Mouse (Mus musculus) lung, postnatal 0 days (tissue): ENCODE results near the gene Otud1. TPM values are rescaled to one million over a fixed set of nuclear protein-coding genes. Genes with fewer than 3 reads are reported as not detected.

Experiments
- ATAC-seq: fragments of 200-750 bp; cut with Nextera tagmentation; 2 replicates; pipeline ENCODE4 v1.8.0; 2017; ENCODE audit warnings: moderate library complexity
- DNase-seq: peaks from one replicate; pipeline ENCODE4 v3.0.0-alpha.2; 2016; ENCODE audit warnings: low spot score
- H3K27ac ChIP-seq: fragments of 300-500 bp; sonication (generic); 2 replicates; pipeline ENCODE4 v1.5.1; 2014; ENCODE audit warnings: antibody characterized with exemption, mild to moderate bottlenecking, low read length, mixed read lengths
- H3K27me3 ChIP-seq: fragments of 300-500 bp; sonication (generic); replicated peaks from 2 replicates; pipeline ENCODE4 v1.6.1; 2014; ENCODE audit warnings: low read length, mixed read lengths; ENCODE audit not compliant: insufficient read depth
- H3K36me3 ChIP-seq: fragments of 300-500 bp; sonication (generic); 2 replicates; pipeline ENCODE4 v1.6.1; 2014; ENCODE audit warnings: low read length, mixed read lengths; ENCODE audit not compliant: insufficient read depth
- H3K4me1 ChIP-seq: fragments of 300-500 bp; sonication (generic); 2 replicates; pipeline ENCODE4 v1.6.1; 2014; ENCODE audit warnings: antibody characterized with exemption, low read depth, low read length, mixed read lengths; ENCODE audit not compliant: insufficient read depth
- H3K4me2 ChIP-seq: fragments of 300-500 bp; sonication (generic); replicated peaks from 2 replicates; pipeline ENCODE4 v1.6.1; 2014; ENCODE audit warnings: low read depth, mild to moderate bottlenecking, low read length, moderate library complexity, mixed read lengths
- H3K4me3 ChIP-seq: fragments of 300-500 bp; sonication (generic); 2 replicates; pipeline ENCODE4 v1.5.1; 2014; ENCODE audit warnings: low read depth, low read length
- H3K9ac ChIP-seq: fragments of 300-500 bp; sonication (generic); replicated peaks from 2 replicates; pipeline ENCODE4 v1.6.1; 2014; ENCODE audit warnings: low read depth, mild to moderate bottlenecking
- H3K9me3 ChIP-seq: fragments of 300-500 bp; sonication (generic); 2 replicates; pipeline ENCODE4 v1.6.1; 2016; ENCODE audit warnings: low read length, mixed read lengths
- CTCF ChIP-seq: IDR thresholded peaks from 2 replicates; pipeline ENCODE4 v1.5.1; 2016; ENCODE audit warnings: antibody characterized with exemption, mild to moderate bottlenecking
- EP300 ChIP-seq: IDR thresholded peaks from 2 replicates; pipeline ENCODE4 v1.6.1; 2016; ENCODE audit warnings: antibody characterized with exemption, mild to moderate bottlenecking, control low read depth
- WGBS: fragments of 180-500 bp; shearing (Covaris S2); extraction: QIAGEN DNeasy Blood & Tissue Kit; methylation state at CpG from one replicate; pipeline ENCODE4 v1.1.7; 2014; 5-methylcytosine and 5-hydroxymethylcytosine counted together
- polyA plus RNA-seq: library from polyadenylated mRNA; unstranded; fragments of >200 nt; fragmentation: Nextera tagmentation; extraction: Ambion mirVana; gene quantifications from 2 replicates; pipeline ENCODE4 v1.2.1, GENCODE M21; 2015

Otud1 gene
- 7.8 and 9.2 TPM in 2 replicates for polyA plus RNA-seq

GRCm38 (mm10) chr2:19657158-19657874, at the start of gene Otud1:
Gene Otud1 (plus strand): TSS chr2:19657752.
- DNase-seq (peak; percentile 98), ATAC-seq (peak; percentile 96)
- TF ChIP-seq EP300 (no peak), CTCF (peak; percentile 58)
- no peaks in the 10 kb centered on the region for H3K27me3 ChIP-seq
- no peaks in the 10 kb centered on the region for H3K36me3 ChIP-seq
- no peaks in the 10 kb centered on the region for H3K9me3 ChIP-seq
- WGBS, result under 1% methylated on average over 42 of the region's 62 CpGs
- H3K4me2 ChIP-seq, result peak within 1 kb of the TSS; percentile 85
- peak within 1 kb of the TSS; percentile 98 for H3K27ac ChIP-seq
- peaks cover 3% of the 10 kb centered on the region; the same call in 1 of the 2 replicates for H3K4me1 ChIP-seq
- H3K9ac ChIP-seq, result peak within 1 kb of the TSS; percentile 91
- H3K4me3 ChIP-seq, result peak within 1 kb of the TSS; percentile 87

GRCm38 (mm10) chr2:19607852-19608251, 49.7 kb upstream of the Otud1 start:
- no peaks in the 10 kb centered on the region for H3K36me3 ChIP-seq

GRCm38 (mm10) chr2:19608410-19609073, 49.0 kb upstream of the Otud1 start:
- H3K27ac ChIP-seq, result no peak overlapping the region
- H3K9me3 ChIP-seq, result no peaks in the 10 kb centered on the region
- no peak overlapping the region for H3K4me3 ChIP-seq
- ATAC-seq (no peak), DNase-seq (no peak)
- no peak overlapping the region for H3K9ac ChIP-seq
- TF ChIP-seq EP300 (no peak), CTCF (no peak)
- no peaks in the 10 kb centered on the region for H3K36me3 ChIP-seq
- H3K27me3 ChIP-seq, result no peaks in the 10 kb centered on the region
- H3K4me2 ChIP-seq, result no peak overlapping the region
- H3K4me1 ChIP-seq, result no peaks in the 10 kb centered on the region
- 56% methylated on average over 3 of the region's 3 CpGs for WGBS

More at GRCm38 (mm10) chr2:19607852-19608251, 49.7 kb upstream of the Otud1 start:
- DNase-seq (no peak), ATAC-seq (no peak)
- Histone ChIP-seq H3K9me3 (no peaks in the 10 kb centered on the region), H3K4me2 (no peak overlapping the region), H3K4me3 (no peak overlapping the region), H3K27ac (no peak overlapping the region), H3K9ac (no peak overlapping the region), H3K27me3 (no peaks in the 10 kb centered on the region), H3K4me1 (no peaks in the 10 kb centered on the region)
- 53% methylated on average over 1 of the region's 1 CpGs for WGBS
- TF ChIP-seq CTCF (no peak), EP300 (no peak)

- no peak overlapping the region for H3K4me2 ChIP-seq
- 88% methylated on average over 1 of the region's 1 CpGs for WGBS
- H3K4me3 ChIP-seq, result no peak overlapping the region
- no peaks in the 10 kb centered on the region for H3K9me3 ChIP-seq
- TF ChIP-seq CTCF (no peak), EP300 (no peak)
- H3K36me3 ChIP-seq, result no peaks in the 10 kb centered on the region
- DNase-seq, result no peak
- no peak overlapping the region for H3K9ac ChIP-seq
- H3K4me1 ChIP-seq, result no peaks in the 10 kb centered on the region
- no peaks in the 10 kb centered on the region for H3K27me3 ChIP-seq
- ATAC-seq, result no peak
- H3K27ac ChIP-seq, result no peak overlapping the region
These were observed 35.5 kb upstream of the Otud1 start for GRCm38 (mm10) chr2:19622041-19622440.

GRCm38 (mm10) chr2:19627044-19627443, 30.5 kb upstream of the Otud1 start:
- DNase-seq, result peak; percentile 20
- no peak for ATAC-seq
- WGBS, result 63% methylated on average over 6 of the region's 6 CpGs

GRCm38 (mm10) chr2:19627920-19628608, 29.5 kb upstream of the Otud1 start:
- Histone ChIP-seq H3K4me1 (no peaks in the 10 kb centered on the region), H3K27me3 (no peaks in the 10 kb centered on the region), H3K9me3 (no peaks in the 10 kb centered on the region), H3K4me3 (no peak overlapping the region), H3K27ac (no peak overlapping the region), H3K4me2 (no peak overlapping the region), H3K9ac (no peak overlapping the region), H3K36me3 (no peaks in the 10 kb centered on the region)
- peak; percentile 14 for DNase-seq
- 76% methylated on average over 4 of the region's 4 CpGs for WGBS
- TF ChIP-seq EP300 (no peak), CTCF (no peak)
- ATAC-seq, result no peak

More at GRCm38 (mm10) chr2:19627044-19627443, 30.5 kb upstream of the Otud1 start:
- H3K9ac ChIP-seq, result no peak overlapping the region
- TF ChIP-seq CTCF (no peak), EP300 (no peak)
- H3K27ac ChIP-seq, result no peak overlapping the region
- H3K27me3 ChIP-seq, result no peaks in the 10 kb centered on the region
- H3K9me3 ChIP-seq, result no peaks in the 10 kb centered on the region
- no peak overlapping the region for H3K4me3 ChIP-seq
- no peaks in the 10 kb centered on the region for H3K4me1 ChIP-seq
- H3K4me2 ChIP-seq, result no peak overlapping the region
- no peaks in the 10 kb centered on the region for H3K36me3 ChIP-seq
